Mouse (Mus musculus) CD4-positive, CD25-positive, alpha-beta regulatory T cell, adult 2 months (primary cell): Measurements from ENCODE around the gene Ghitm.

Source experiments
- DNase-seq: peaks from one replicate; pipeline ENCODE4 v3.0.0-alpha.2; 2012; ENCODE audit warnings: low read depth, low spot score

Ghitm gene

GRCm38 (mm10) chr14:37104747-37105146 is 30.3 kb downstream of the Ghitm start:
- DNase-seq: no peak

- DNase-seq: no peak
These were observed 32.6 kb downstream of the Ghitm start for GRCm38 (mm10) chr14:37102484-37102883.

GRCm38 (mm10) chr14:37101531-37101930 is 33.5 kb downstream of the Ghitm start:
- no peak for DNase-seq

DNA sequence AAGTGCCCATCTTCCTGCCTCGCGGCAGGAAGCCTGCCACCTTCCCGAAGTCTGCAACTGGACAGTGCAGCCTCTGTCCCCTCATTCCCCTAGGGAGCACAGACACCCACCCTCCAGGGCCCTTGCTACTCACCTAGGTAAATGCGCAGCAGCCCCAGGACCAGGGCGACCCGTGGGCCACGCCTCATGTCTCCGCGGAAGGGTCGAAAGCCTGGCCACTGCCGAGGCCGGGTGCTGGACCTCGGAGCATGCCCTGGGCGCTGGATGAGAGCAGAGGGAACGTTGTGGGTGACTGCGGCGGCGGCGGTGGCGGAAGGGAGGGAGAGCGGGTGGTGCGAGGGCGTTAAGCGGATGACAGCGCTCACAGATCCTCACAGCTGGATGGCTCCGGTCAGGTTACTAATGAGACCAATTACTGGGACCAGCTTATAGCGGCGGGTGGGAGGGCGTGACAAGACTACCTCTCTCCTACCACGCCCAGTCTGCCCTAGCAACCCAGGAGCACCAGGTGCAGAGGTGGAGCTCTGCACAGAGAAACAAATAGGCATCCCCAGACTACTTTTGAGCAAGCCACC is 37.0 kb downstream of the Ghitm start, which contains the start of gene Cdhr1:
TSS of gene Cdhr1 (minus strand) at position 392 of the 575 bp plus-strand sequence.
- DNase-seq: no peak

DNA sequence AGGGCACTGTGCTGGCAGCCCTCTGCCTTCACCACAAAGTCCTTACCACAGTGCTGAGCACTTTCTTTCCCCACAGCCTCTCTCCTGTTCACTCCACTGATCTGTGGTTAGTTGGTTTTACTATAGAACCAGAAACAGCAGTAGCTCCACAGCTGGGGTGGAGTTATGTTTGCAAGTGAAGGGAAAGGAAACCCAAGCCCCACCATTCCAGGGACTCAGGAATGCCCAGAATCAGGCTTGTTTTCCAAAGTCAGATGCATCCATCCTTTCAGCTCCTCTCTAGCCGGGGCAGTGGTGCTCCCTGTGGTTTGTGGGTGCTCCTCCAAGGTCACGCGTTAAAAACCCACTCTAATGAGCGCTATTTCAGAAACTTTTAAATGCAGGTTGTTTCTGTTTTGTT is 39.5 kb downstream of the Ghitm start:
- no peak for DNase-seq

DNA sequence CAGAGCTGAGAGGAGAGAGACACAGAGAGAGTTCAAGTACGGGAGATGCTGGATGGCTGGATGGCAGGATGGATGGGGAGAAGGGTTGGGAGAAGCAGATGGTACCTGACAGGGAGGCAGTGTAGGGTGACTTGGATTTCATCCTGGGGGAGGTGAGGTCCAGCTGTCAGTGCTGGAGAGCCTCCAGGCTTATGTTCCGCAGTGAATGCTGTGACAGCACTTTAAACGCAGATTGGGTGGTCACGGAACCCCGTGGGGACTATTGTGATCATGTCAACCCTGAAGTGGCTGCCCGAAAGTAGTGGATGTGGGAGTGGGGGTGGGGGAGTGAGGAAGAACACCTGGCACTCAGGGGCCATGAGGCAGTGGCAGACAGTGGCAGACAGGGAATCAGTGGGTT is 40.6 kb downstream of the Ghitm start:
- DNase-seq: no peak

DNA sequence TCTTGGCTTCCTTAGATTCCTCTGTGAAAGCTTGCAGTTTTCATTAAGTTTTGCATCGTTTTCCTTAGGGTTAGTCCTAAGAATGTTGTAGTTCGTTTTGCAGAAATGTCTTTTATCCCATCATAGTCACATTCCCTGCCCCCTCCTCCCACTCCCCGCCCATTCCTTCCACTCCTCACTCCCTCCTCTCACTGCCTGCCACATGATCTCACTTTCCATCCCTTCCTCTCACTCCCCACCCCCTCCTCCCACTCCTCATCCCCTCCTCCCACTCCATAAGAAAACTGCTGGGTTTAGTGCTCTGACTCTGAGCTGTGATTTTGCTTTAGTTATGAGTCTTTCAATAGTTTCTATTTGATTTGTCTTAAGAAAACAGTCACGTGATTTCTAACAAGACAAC is 51.3 kb downstream of the Ghitm start:
- DNase-seq: no peak

DNA sequence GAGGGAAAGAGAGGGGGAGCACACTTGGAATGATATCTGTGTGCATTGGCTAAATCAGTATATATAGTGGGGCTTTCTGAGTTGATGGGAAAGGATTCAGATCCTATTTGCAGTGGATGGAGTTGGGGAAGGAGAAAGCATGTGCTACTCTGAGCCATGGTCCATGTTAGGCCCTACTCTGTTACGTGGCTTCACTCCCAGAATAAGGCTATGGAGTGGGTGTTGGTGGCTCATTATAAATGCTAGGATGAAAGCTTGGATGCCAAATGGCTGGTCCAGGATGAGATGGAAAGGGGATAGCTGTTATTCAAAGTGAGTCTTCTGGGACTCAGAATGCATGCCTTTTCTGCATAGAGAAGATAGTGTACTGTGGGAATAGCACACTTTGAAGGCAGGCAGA is 54.3 kb downstream of the Ghitm start:
- DNase-seq: no peak
